Mouse (Mus musculus) hindbrain, embryonic 16.5 days (tissue): ENCODE data around the gene Nubp2. TPM values are rescaled to one million over a fixed set of nuclear protein-coding genes. Genes with fewer than 3 reads are reported as not detected.

Experiments used
- ATAC-seq: fragments of 200-750 bp; cut with Nextera tagmentation; 2 replicates; pipeline ENCODE4 v1.8.0; 2017; ENCODE audit warnings: moderate TSS enrichment, moderate library complexity
- H3K27ac ChIP-seq: fragments of 300-500 bp; sonication (generic); 2 replicates; pipeline ENCODE4 v1.5.1; 2014; ENCODE audit warnings: low read depth, mild to moderate bottlenecking, control low read depth, low read length, moderate library complexity
- H3K27me3 ChIP-seq: fragments of 300-500 bp; sonication (generic); replicated peaks from 2 replicates; pipeline ENCODE4 v1.6.1; 2014; ENCODE audit warnings: low read length; ENCODE audit not compliant: control insufficient read depth, insufficient read depth
- H3K36me3 ChIP-seq: fragments of 300-500 bp; sonication (generic); 2 replicates; pipeline ENCODE4 v1.6.1; 2014; ENCODE audit warnings: mild to moderate bottlenecking, low read length, moderate library complexity, mixed read lengths; ENCODE audit not compliant: control insufficient read depth, insufficient read depth
- H3K4me1 ChIP-seq: fragments of 300-500 bp; sonication (generic); 2 replicates; pipeline ENCODE4 v1.6.1; 2014; ENCODE audit warnings: low read depth, low read length; ENCODE audit not compliant: control insufficient read depth, insufficient read depth
- H3K4me2 ChIP-seq: fragments of 300-500 bp; sonication (generic); 2 replicates; pipeline ENCODE4 v1.6.1; 2014; ENCODE audit warnings: mild to moderate bottlenecking, low read length, control low read depth, moderate library complexity
- H3K4me3 ChIP-seq: fragments of 300-500 bp; sonication (generic); 2 replicates; pipeline ENCODE4 v1.5.1; 2014; ENCODE audit warnings: mild to moderate bottlenecking, low read length, control low read depth, moderate library complexity
- H3K9ac ChIP-seq: fragments of 300-500 bp; sonication (generic); 2 replicates; pipeline ENCODE4 v1.6.1; 2014; ENCODE audit warnings: low read depth, mild to moderate bottlenecking, control low read depth, low read length, moderate library complexity
- H3K9me3 ChIP-seq: fragments of 300-500 bp; sonication (generic); 2 replicates; pipeline ENCODE4 v1.6.1; 2014; ENCODE audit warnings: mild to moderate bottlenecking, low read length, moderate library complexity; ENCODE audit not compliant: control insufficient read depth
- WGBS: fragments of 180-500 bp; shearing (Covaris S2); extraction: QIAGEN DNeasy Blood & Tissue Kit; methylation state at CpG from one replicate; pipeline ENCODE4 v1.1.7; 2014; 5-methylcytosine and 5-hydroxymethylcytosine counted together
- polyA plus RNA-seq: library from polyadenylated mRNA; unstranded; fragments of >200 nt; fragmentation: Nextera tagmentation; extraction: Ambion mirVana; gene quantifications from 2 replicates; pipeline ENCODE4 v1.2.1, GENCODE M21; 2015

The Nubp2 gene
- polyA plus RNA-seq, 1 experiment from 2014 or later = 64.1 TPM

- no peaks in the 10 kb centered on the region for H3K9me3 ChIP-seq
- no peaks in the 10 kb centered on the region for H3K36me3 ChIP-seq
- no peak for ATAC-seq
- no peaks in the 10 kb centered on the region for H3K27me3 ChIP-seq
- H3K4me1 ChIP-seq = no peaks in the 10 kb centered on the region
- H3K4me2 ChIP-seq = no peak overlapping the region
- no peak overlapping the region for H3K9ac ChIP-seq
- H3K27ac ChIP-seq = no peak overlapping the region
- 79% methylated on average over 8 of the region's 8 CpGs for WGBS
- no peak overlapping the region for H3K4me3 ChIP-seq
Observed at GRCm38 (mm10) chr17:24874989-24875388, 11.2 kb downstream of the Nubp2 start.

- Histone ChIP-seq H3K9me3 (no peaks in the 10 kb centered on the region), H3K4me3 (no peak overlapping the region), H3K27ac (no peak overlapping the region), H3K4me1 (no peaks in the 10 kb centered on the region), H3K9ac (no peak overlapping the region), H3K4me2 (no peak overlapping the region), H3K27me3 (no peaks in the 10 kb centered on the region), H3K36me3 (no peaks in the 10 kb centered on the region)
- no peak for ATAC-seq
- 53% methylated on average over 1 of the region's 1 CpGs for WGBS
Observed at GRCm38 (mm10) chr17:24874405-24874745, 11.8 kb downstream of the Nubp2 start.

GRCm38 (mm10) chr17:24873695-24874404, 12.3 kb downstream of the Nubp2 start:
- Histone ChIP-seq H3K4me3 (no peak overlapping the region), H3K4me2 (no peak overlapping the region), H3K9ac (no peak overlapping the region), H3K4me1 (no peaks in the 10 kb centered on the region), H3K27me3 (no peaks in the 10 kb centered on the region), H3K9me3 (no peaks in the 10 kb centered on the region), H3K27ac (no peak overlapping the region), H3K36me3 (no peaks in the 10 kb centered on the region)
- ATAC-seq = no peak
- 44% methylated on average over 4 of the region's 4 CpGs for WGBS

DNA sequence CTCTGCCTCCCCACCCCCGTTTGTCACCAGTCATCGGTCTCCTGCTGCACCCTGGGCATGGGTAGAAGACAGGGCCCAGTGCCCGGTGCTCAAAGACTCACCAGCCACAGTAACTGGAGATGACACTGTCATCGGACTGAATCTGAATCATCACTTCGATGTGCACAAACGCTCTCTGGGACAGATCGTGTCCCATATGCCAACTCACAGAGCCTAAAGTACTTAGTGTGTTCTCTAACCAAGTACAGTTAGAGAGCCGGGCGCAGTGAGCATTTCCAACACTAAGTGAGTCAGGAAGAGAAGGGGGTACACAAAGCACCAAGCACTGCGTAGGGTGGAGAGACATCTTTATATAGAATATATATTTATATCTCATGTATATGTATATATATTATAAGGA, 18.2 kb downstream of the Nubp2 start:
- H3K27ac ChIP-seq = no peak overlapping the region
- H3K36me3 ChIP-seq = peaks cover 12% of the 10 kb centered on the region
- no peak overlapping the region for H3K9ac ChIP-seq
- no peaks in the 10 kb centered on the region for H3K27me3 ChIP-seq
- no peak for ATAC-seq
- no peaks in the 10 kb centered on the region for H3K4me1 ChIP-seq
- WGBS = 96% methylated on average over 10 of the region's 10 CpGs
- H3K4me3 ChIP-seq = no peak overlapping the region
- H3K4me2 ChIP-seq = no peak overlapping the region
- no peaks in the 10 kb centered on the region for H3K9me3 ChIP-seq

GRCm38 (mm10) chr17:24865776-24866175, 20.4 kb downstream of the Nubp2 start, which contains the start of gene Igfals:
TSS of gene Igfals (plus strand) at chr17:24865997.
- Histone ChIP-seq H3K9ac (no peak within 1 kb of the TSS), H3K27me3 (no peaks in the 10 kb centered on the region), H3K4me1 (no peaks in the 10 kb centered on the region), H3K27ac (no peak within 1 kb of the TSS), H3K36me3 (peaks cover 20% of the 10 kb centered on the region), H3K9me3 (no peaks in the 10 kb centered on the region), H3K4me3 (no peak within 1 kb of the TSS), H3K4me2 (no peak within 1 kb of the TSS)
- WGBS = 90% methylated on average over 8 of the region's 8 CpGs
- no peak for ATAC-seq

GRCm38 (mm10) chr17:24861785-24862184, 24.4 kb downstream of the Nubp2 start:
- Histone ChIP-seq H3K4me2 (no peak overlapping the region), H3K9me3 (no peaks in the 10 kb centered on the region), H3K4me1 (no peaks in the 10 kb centered on the region), H3K9ac (no peak overlapping the region), H3K27me3 (no peaks in the 10 kb centered on the region), H3K4me3 (no peak overlapping the region), H3K27ac (no peak overlapping the region), H3K36me3 (peaks cover 25% of the 10 kb centered on the region)
- 95% methylated on average over 3 of the region's 3 CpGs for WGBS
- ATAC-seq = no peak

- no peak overlapping the region for H3K9ac ChIP-seq
- WGBS = 94% methylated on average over 8 of the region's 8 CpGs
- no peaks in the 10 kb centered on the region for H3K27me3 ChIP-seq
- H3K4me3 ChIP-seq = no peak overlapping the region
- H3K27ac ChIP-seq = no peak overlapping the region
- ATAC-seq = no peak
- no peaks in the 10 kb centered on the region for H3K4me1 ChIP-seq
- no peak overlapping the region for H3K4me2 ChIP-seq
- peaks cover 25% of the 10 kb centered on the region for H3K36me3 ChIP-seq
- H3K9me3 ChIP-seq = no peaks in the 10 kb centered on the region
Observed at GRCm38 (mm10) chr17:24860076-24860475, 26.1 kb downstream of the Nubp2 start.

GRCm38 (mm10) chr17:24858967-24859366, 27.2 kb downstream of the Nubp2 start:
- peaks cover 23% of the 10 kb centered on the region for H3K36me3 ChIP-seq
- no peaks in the 10 kb centered on the region for H3K27me3 ChIP-seq
- ATAC-seq = no peak
- H3K4me2 ChIP-seq = no peak overlapping the region
- no peak overlapping the region for H3K4me3 ChIP-seq
- H3K4me1 ChIP-seq = no peaks in the 10 kb centered on the region
- H3K27ac ChIP-seq = no peak overlapping the region
- H3K9me3 ChIP-seq = no peaks in the 10 kb centered on the region
- 81% methylated on average over 6 of the region's 6 CpGs for WGBS
- no peak overlapping the region for H3K9ac ChIP-seq

- Histone ChIP-seq H3K27ac (no peak overlapping the region), H3K36me3 (peaks cover 22% of the 10 kb centered on the region), H3K4me2 (no peak overlapping the region), H3K4me1 (no peaks in the 10 kb centered on the region), H3K9ac (no peak overlapping the region), H3K4me3 (no peak overlapping the region), H3K9me3 (no peaks in the 10 kb centered on the region), H3K27me3 (no peaks in the 10 kb centered on the region)
- ATAC-seq = no peak
- WGBS = 87% methylated on average over 8 of the region's 8 CpGs
Observed at GRCm38 (mm10) chr17:24857831-24858470, 28.2 kb downstream of the Nubp2 start.
